Mouse (Mus musculus) left cerebral cortex, adult 2 months (tissue): ENCODE results near the gene Eif4e. TPM values are rescaled to one million over a fixed set of nuclear protein-coding genes. Genes with fewer than 3 reads are reported as not detected.

Experiments used
- DNase-seq, 2 experiments: peaks; one replicate each; pipeline ENCODE4 v3.0.0; 2021 to 2022; ENCODE audit warnings: low spot score in 2 of 2, mixed read lengths in 1 of 2; ENCODE audit errors: extremely low spot score in 1 of 2
- H3K27ac ChIP-seq: fragments of 200-600 bp; 2 replicates; pipeline ENCODE4 v1.8.1; 2022
- H3K4me3 ChIP-seq: fragments of 200-600 bp; 2 replicates; pipeline ENCODE4 v1.8.1; 2022
- CTCF ChIP-seq: fragments of 200-600 bp; IDR thresholded peaks from 2 replicates; pipeline ENCODE4 v1.8.1; 2022; ENCODE audit warnings: antibody characterized with exemption, mild to moderate bottlenecking, moderate library complexity
- intact Hi-C: fragments of 180-260 bp; cut with DNase I; formaldehyde crosslinking; loops from one replicate; pipeline ENCODE4 v1.15.1; 2025
- total RNA-seq, 2 experiments: library from RNA; stranded (reverse); gene quantifications; 2 replicates each; pipeline ENCODE4 v1.2.3; 2021

Eif4e gene
- total RNA-seq, 2 experiments from 2014 or later, result 181 to 197 TPM

DNA sequence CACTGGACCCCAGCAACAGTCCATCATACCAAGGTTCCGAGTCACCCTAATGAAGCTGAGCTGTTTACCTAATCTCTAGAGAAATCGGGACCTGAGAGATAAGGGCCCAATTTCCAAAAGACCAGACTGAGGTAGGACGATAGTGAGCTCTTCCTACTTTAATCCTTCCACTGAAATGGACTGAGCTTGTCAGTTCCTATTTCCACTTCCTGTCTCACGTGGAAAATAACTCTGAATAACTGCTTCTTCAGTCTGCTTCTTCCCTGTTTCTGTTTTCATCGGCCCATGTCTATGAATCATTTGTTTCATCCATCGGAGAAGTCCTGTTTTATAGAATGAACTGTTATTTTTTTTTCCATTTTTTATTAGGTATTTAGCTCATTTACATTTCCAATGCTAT lies 6.8 kb upstream of the Eif4e start:
- DNase-seq, result no peak
- no peak overlapping the region for H3K27ac ChIP-seq
- intact Hi-C loops, result no loop called here
- TF ChIP-seq CTCF, result no peak
- H3K4me3 ChIP-seq, result no peak overlapping the region

GRCm38 (mm10) chr3:138523956-138524355 lies 2.0 kb upstream of the Eif4e start:
- Histone ChIP-seq H3K4me3 (no peak overlapping the region), H3K27ac (no peak overlapping the region)
- no peak for DNase-seq
- intact Hi-C loops, result loop anchor here (10.0 kb wide), 1 partner anchor 551 kb away; the partner anchor contains the start of gene Rap1gds1
- TF ChIP-seq CTCF, result no peak

DNA sequence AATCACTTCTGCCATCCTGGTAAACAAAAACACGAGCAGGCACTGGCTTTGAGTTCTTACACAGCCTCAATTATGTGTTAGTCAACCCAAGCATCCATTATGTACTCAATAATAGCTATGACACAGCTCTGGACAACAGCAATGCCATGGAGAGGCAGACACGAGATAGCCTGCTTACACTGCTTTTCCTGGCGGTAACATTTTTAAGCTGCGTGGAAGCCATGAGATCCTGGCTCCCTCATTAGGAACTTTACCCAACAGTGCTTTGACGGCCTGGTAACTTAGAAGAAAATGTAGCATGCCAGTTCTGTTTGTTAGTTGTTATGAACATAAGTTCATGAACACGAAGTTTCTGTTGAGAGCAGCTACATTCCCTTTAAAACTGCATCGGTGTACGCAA lies 485 bp upstream of the Eif4e start:
- no peak for DNase-seq
- Histone ChIP-seq H3K27ac (no peak overlapping the region), H3K4me3 (no peak overlapping the region)
- no peak for TF ChIP-seq CTCF
- intact Hi-C loops, result loop anchor here (10.0 kb wide), 1 partner anchor 549 kb away; the partner anchor contains the start of gene Rap1gds1

DNA sequence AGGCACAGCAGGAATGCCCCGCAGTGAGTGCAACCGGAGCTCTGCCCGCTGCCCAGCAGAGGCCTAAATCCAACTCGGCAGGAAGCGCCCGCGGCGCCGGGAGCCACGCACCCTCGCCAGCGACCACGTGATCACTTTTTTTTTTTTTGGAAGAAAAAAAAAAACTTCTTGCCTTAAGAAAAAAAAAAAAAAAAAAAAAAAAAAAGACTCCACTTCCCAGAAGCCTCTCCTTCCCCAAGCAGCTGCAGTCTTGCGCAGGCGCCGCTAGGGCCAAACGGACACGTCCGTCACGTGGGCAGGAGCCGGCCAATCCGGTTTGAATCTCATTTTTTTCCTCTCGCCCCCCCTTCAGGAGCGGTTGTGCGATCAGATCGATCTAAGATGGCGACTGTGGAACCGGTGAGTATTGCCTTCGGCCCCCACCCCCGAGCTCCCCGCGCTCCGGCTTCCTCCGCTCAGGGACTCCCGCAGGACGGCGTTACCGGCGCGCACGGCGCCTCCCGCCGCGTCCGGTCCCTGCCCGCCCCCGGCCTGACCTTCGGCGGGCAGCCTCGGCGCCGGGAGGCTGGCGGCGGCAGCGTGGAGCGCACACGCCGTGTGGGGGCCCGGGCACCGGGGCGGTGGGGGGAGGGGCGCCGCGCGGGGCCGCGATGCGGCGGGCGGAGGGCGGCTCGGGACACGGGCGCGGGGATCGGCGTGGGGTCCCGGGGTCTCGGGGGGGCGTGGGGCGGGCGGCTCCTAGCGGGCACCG lies 1.1 kb downstream of the Eif4e start:
- intact Hi-C loops, result loop anchor here (1.0 to 10.0 kb wide), 3 partner anchors 38 to 548 kb away; partner anchors contain the start of genes Metap1, Rap1gds1 and Tspan5
- peak overlapping the region; percentile 94 for H3K27ac ChIP-seq
- peak; percentile 93 to 97 for DNase-seq
- peak; percentile 47 for TF ChIP-seq CTCF
- peak overlapping the region; percentile 83 for H3K4me3 ChIP-seq

- intact Hi-C loops, result loop anchor here (1.0 to 10.0 kb wide), 3 partner anchors 38 to 547 kb away; partner anchors contain the start of genes Metap1, Rap1gds1 and Tspan5
- no peak for TF ChIP-seq CTCF
- peak; percentile 44 to 58 for DNase-seq
- Histone ChIP-seq H3K27ac (peak overlapping the region; percentile 78), H3K4me3 (peak overlapping the region; percentile 83)
Observed at GRCm38 (mm10) chr3:138527667-138528231, 1.8 kb downstream of the Eif4e start.

- Histone ChIP-seq H3K4me3 (peak overlapping the region; percentile 83), H3K27ac (peak overlapping the region; percentile 78; the same call in 1 of the 2 replicates)
- no peak for DNase-seq
- no peak for TF ChIP-seq CTCF
- intact Hi-C loops, result loop anchor here (10.0 kb wide), 1 partner anchor 547 kb away; the partner anchor contains the start of gene Rap1gds1
Observed at GRCm38 (mm10) chr3:138528265-138528664, 2.3 kb downstream of the Eif4e start.

- H3K27ac ChIP-seq, result no peak overlapping the region
- no peak for TF ChIP-seq CTCF
- H3K4me3 ChIP-seq, result no peak overlapping the region
- DNase-seq, result no peak
- intact Hi-C loops, result no loop called here
Observed at GRCm38 (mm10) chr3:138530578-138531478, 4.8 kb downstream of the Eif4e start.

DNA sequence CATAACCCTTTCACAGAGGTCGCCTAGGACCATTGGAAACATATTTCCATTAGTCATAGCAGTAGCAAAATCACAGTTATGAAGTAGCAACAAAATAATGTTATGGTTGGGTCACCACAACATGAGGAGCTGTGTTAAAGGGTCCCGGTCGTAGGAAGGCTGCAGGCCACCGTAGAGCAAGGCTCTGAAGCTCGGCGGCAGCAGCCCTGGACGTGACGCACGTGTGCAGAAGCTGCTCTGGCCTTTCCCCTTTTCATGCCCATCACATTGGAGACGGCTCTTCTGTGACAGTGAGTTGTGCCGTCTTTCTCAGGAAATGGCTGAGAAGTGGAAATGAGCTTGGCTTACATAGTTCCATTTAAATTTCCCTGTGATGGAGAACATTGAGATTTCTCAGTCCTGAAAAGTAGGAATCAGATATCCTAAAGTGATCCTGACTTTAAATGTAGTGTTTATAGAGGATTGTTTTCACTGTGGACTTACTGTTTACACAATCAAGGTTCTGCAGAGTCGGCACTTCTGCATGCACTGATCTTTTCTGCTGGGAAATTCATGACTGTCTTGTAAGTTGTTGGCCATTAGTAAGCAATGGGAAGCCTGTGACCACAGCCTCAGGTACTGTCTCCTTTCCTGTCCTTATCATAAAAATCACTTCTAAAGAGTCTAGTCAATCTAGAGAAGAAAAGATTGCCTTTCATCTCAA lies 5.7 kb downstream of the Eif4e start:
- intact Hi-C loops, result no loop called here
- H3K27ac ChIP-seq, result no peak overlapping the region
- TF ChIP-seq CTCF, result no peak
- H3K4me3 ChIP-seq, result no peak overlapping the region
- DNase-seq, result no peak

DNA sequence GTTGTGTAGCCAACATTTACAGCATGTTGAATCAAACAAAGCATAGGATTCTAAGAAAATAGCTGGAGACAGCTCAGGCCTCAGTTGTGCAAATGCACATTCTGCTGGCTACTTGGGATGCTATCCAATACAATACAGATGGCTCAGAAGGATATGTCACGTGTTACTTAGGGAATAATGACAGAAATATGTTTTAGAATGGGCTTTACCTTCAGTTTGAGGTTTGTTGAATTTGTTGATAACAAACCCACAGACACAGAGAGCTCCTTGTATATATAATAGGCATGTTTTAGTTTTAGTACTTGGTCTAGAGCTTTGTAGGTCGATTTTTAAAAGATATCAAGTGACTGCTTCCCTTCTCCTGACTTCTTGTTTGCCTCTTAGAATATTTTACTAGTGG lies 6.8 kb downstream of the Eif4e start:
- DNase-seq, result no peak
- intact Hi-C loops, result no loop called here
- Histone ChIP-seq H3K4me3 (no peak overlapping the region), H3K27ac (no peak overlapping the region)
- TF ChIP-seq CTCF, result no peak

- TF ChIP-seq CTCF, result no peak
- Histone ChIP-seq H3K27ac (no peak overlapping the region), H3K4me3 (no peak overlapping the region)
- intact Hi-C loops, result no loop called here
- DNase-seq, result no peak
Observed at GRCm38 (mm10) chr3:138536031-138536430, 10.1 kb downstream of the Eif4e start.

DNA sequence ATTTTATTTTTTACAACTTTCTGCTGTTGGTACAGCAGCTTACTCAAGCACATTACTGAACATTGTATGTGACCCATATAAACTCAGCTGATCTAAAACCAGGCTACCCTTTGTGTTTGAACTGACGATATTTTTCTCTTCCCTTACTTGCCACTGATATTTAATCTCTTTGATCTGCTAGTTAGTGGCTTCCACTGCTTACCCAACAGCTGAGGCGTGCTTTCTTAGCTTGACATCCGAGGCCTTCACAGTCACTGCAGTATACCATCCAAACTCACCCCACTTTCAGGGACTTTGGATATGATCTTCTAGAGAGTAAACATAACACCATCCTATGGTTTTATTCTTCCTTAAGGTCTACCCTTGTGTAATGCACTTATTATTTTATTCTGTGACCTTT lies 16.6 kb downstream of the Eif4e start:
- TF ChIP-seq CTCF, result no peak
- H3K27ac ChIP-seq, result no peak overlapping the region
- no peak overlapping the region for H3K4me3 ChIP-seq
- intact Hi-C loops, result no loop called here
- no peak for DNase-seq
